Mouse (Mus musculus): Measurements from ENCODE around the gene Olfr38. TPM values are rescaled to one million over a fixed set of nuclear protein-coding genes. Genes with fewer than 3 reads are reported as not detected.

Gene Olfr38
- polyA plus RNA-seq, 1 experiment from 2014 or later: not detected

GRCm38 (mm10) chr6:42811639-42812038 is 55.4 kb downstream of the Olfr38 start, which contains the start of gene Olfr450:
Gene Olfr450, plus strand, starts transcription at chr6:42811939.
- no peak within 1 kb of the TSS for H3K27ac ChIP-seq
- WGBS: 81% methylated on average over 1 of the region's 1 CpGs
- no peak for ATAC-seq (replicated peaks)
- no peaks in the 10 kb centered on the region for H3K27me3 ChIP-seq (replicated peaks)
- H3K9ac ChIP-seq: no peak within 1 kb of the TSS
- H3K4me2 ChIP-seq: no peak within 1 kb of the TSS
- H3K9me3 ChIP-seq: no peaks in the 10 kb centered on the region
- H3K36me3 ChIP-seq (replicated peaks): no peaks in the 10 kb centered on the region
- no peaks in the 10 kb centered on the region for H3K4me1 ChIP-seq
- no peak within 1 kb of the TSS for H3K4me3 ChIP-seq

Other genes with a start within 250 kb of the Olfr38 start
- gene Olfr455, start 208.8 kb upstream of the Olfr38 start, polyA plus RNA-seq (2015; fragmentation: Nextera tagmentation; extraction: Ambion mirVana): not detected in 2 replicates
- gene Tcaf3, start 158.7 kb upstream of the Olfr38 start, polyA plus RNA-seq (2015; fragmentation: Nextera tagmentation; extraction: Ambion mirVana): 0.05 TPM in 1 of 2 replicates, not detected in the other
- 1.4 and 1.6 TPM in 2 replicates for gene Tcaf2, start 111.2 kb upstream of the Olfr38 start, polyA plus RNA-seq (2015; fragmentation: Nextera tagmentation; extraction: Ambion mirVana)
- 237 and 249 TPM in 2 replicates for gene Tcaf1, start 46.3 kb upstream of the Olfr38 start, polyA plus RNA-seq (2015; fragmentation: Nextera tagmentation; extraction: Ambion mirVana)
- not detected in 2 replicates for gene Olfr453, start 17.0 kb upstream of the Olfr38 start, polyA plus RNA-seq (2015; fragmentation: Nextera tagmentation; extraction: Ambion mirVana)
- not detected in 2 replicates for gene Olfr452, start 28.7 kb downstream of the Olfr38 start, polyA plus RNA-seq (2015; fragmentation: Nextera tagmentation; extraction: Ambion mirVana)
- gene Olfr450, start 55.5 kb downstream of the Olfr38 start, polyA plus RNA-seq (2015; fragmentation: Nextera tagmentation; extraction: Ambion mirVana): not detected in 2 replicates
- not detected in 2 replicates for gene Olfr449, start 78.0 kb downstream of the Olfr38 start, polyA plus RNA-seq (2015; fragmentation: Nextera tagmentation; extraction: Ambion mirVana)
- not detected in 2 replicates for gene Olfr448, start 134.0 kb downstream of the Olfr38 start, polyA plus RNA-seq (2015; fragmentation: Nextera tagmentation; extraction: Ambion mirVana)
- not detected in 2 replicates for gene Olfr447, start 152.5 kb downstream of the Olfr38 start, polyA plus RNA-seq (2015; fragmentation: Nextera tagmentation; extraction: Ambion mirVana)
- gene Olfr446, start 165.0 kb downstream of the Olfr38 start, polyA plus RNA-seq (2015; fragmentation: Nextera tagmentation; extraction: Ambion mirVana): not detected in 2 replicates
- gene Olfr444, start 192.7 kb downstream of the Olfr38 start, polyA plus RNA-seq (2015; fragmentation: Nextera tagmentation; extraction: Ambion mirVana): not detected in 2 replicates

Measured in midbrain, embryonic 15.5 days (tissue).